Mouse (Mus musculus) brown adipose tissue, adult 24 weeks (tissue): ENCODE data around the gene Cadm1. TPM values are rescaled to one million over a fixed set of nuclear protein-coding genes. Genes with fewer than 3 reads are reported as not detected.

Source experiments
- H3K27ac ChIP-seq: fragments of 200-500 bp; replicated peaks from 2 replicates; pipeline ENCODE4 v1.5.1; 2012; ENCODE audit warnings: low read depth, mild to moderate bottlenecking, low read length
- H3K4me1 ChIP-seq: fragments of 200-500 bp; 2 replicates; pipeline ENCODE4 v1.6.1; 2012; ENCODE audit warnings: low read length, mixed read lengths; ENCODE audit not compliant: control insufficient read depth, insufficient read depth, insufficient read length
- H3K4me3 ChIP-seq: fragments of 200-500 bp; 2 replicates; pipeline ENCODE4 v1.5.1; 2012; ENCODE audit warnings: low read depth, mild to moderate bottlenecking, low read length, moderate library complexity; ENCODE audit not compliant: insufficient read depth
- polyA plus RNA-seq: library from polyadenylated mRNA; stranded (reverse); fragments of >200 nt; gene quantifications from 2 replicates; pipeline ENCODE4 v1.2.4, GENCODE M21; 2012; ENCODE audit not compliant: missing spikeins, insufficient read depth, insufficient read length

Cadm1 gene
- polyA plus RNA-seq, 1 experiment, result 2.1 TPM

DNA sequence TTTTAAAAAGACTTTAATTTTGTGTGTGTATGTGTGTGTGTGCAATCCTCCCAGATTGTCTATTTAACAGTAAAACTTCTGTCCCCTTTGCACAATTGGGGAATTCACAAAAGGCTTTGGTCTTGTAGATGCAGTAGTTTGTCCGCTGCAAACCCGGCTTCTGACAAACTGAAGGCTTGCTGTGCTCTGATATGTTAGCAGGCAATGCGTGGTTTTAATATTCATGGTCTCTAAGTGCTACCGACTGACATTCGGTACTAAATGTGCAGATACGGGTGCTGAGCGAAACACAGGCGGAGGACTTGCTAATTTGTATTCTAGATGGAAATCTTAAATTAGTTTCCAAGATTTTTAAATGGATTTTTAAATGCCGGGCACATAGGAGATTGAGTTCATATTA is 176.4 kb downstream of the Cadm1 start:
- H3K27ac ChIP-seq, result no peak overlapping the region
- H3K4me1 ChIP-seq, result no peaks in the 10 kb centered on the region
- H3K4me3 ChIP-seq, result no peak overlapping the region

DNA sequence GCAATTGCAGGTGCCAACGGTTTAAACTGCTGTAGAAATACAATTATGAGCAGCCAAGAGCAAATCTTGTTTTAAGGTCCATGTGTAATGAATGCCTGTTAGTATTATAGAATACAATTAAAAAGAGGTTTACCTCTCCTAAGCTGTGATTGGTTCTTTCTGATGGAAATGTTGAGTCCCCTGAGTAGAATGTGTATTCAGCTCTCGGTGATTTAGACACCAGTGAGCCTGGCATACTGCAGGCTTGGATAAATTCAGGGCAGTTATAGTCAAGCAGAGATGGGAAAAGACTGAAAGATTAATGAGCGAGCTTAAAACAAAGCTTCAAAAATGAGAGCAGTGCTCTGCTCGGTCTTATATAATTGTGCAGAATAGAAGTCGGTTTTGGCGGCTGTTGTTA is 177.4 kb downstream of the Cadm1 start:
- Histone ChIP-seq H3K4me3 (no peak overlapping the region), H3K4me1 (no peaks in the 10 kb centered on the region), H3K27ac (no peak overlapping the region)

DNA sequence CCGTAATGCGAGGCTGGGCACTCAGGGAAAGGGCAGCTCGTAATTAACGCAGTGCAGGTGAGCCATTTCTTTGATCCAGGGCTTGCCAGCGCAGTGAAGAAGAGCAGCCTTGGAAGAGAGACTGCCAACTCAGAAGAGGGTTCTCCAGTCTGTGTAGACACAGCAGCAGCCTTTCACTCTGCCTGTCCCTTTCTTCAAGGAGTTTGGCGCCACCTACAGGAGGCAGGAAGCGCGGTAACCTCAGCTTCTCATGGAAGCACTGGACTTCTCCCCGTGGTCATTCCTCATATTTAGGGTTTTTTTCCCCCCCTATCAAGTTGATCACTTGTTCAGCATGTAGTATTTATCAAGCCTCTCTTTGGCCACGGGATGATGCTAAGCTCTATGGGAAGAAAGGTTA is 178.3 kb downstream of the Cadm1 start:
- H3K27ac ChIP-seq, result no peak overlapping the region
- no peak overlapping the region for H3K4me3 ChIP-seq
- no peaks in the 10 kb centered on the region for H3K4me1 ChIP-seq

DNA sequence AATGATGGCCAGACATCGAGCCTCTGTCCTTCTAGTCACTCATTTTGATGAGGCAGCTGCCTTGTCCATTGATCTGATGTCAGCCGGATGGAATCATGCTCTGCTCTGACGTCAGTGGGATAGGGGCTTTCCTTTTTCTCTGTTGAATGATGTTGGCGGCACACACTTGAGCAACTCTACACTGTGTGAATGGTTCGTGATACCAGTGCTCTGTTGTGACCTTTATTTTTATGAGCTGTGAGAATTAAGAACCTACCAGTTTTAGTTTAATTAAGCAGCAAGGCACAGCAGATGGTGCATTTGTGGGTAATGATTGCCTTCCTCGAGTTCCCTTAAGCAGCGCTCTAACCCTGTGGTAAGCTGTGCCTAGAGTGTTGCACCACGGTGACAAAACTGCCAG is 181.0 kb downstream of the Cadm1 start:
- H3K4me3 ChIP-seq, result no peak overlapping the region
- no peaks in the 10 kb centered on the region for H3K4me1 ChIP-seq
- no peak overlapping the region for H3K27ac ChIP-seq

DNA sequence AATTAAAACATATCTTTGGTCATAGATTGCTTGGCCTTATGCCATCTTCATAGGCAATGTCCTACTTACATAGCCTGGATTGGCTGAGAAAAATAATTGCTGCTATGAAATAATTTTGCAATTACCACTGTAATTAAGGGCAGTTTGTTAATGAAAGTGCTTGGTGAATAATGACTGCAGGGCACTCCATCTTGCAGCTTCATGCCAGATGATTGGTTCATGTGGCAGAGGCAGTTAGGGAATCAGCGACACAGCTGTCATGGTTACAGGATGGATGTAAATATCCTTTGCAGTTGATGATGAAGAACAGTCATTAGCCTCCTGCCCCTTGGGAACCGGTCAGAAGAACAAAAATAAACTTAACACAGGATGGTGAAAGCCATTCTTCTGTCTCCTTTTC is 184.6 kb downstream of the Cadm1 start:
- Histone ChIP-seq H3K4me1 (no peaks in the 10 kb centered on the region), H3K4me3 (no peak overlapping the region), H3K27ac (no peak overlapping the region)

DNA sequence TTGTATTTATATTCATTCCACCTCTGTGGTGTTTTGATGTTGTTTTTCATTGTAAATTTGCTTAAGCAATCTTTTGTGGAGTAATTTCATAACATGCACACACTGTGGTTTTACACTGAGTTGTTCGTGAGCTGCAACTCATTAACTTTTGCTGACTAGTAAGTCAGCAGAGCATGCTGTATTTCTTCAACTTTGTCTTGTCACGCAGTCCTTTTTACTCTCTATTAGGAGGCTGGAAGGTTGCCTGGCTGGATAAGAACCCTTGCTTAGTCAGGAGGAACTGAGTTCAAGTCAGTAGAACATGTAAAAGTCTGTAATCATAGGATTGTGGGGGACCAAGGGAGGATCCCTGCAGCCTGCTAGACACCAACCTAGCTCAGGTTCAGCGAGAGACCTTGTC is 185.4 kb downstream of the Cadm1 start:
- no peak overlapping the region for H3K4me3 ChIP-seq

DNA sequence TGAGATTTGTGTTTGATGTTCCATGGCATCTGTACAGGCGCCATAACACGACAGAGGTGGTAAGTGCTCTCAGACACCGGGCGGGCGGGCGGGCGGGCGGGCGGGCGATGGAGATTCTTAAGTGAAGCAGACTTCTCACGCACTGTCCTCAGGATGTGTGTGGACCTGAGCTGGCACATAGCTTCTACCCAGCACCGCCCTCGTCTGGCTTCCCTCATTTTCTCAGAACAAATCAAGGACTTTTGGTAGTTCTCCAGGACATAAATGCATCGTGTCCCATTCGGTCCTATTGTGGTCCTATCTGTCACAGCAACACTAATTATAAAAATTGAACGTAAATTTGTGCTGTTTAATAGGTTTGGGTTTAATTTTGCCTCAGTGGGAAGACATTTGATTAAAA is 186.9 kb downstream of the Cadm1 start:
- Histone ChIP-seq H3K4me3 (no peak overlapping the region), H3K4me1 (no peaks in the 10 kb centered on the region), H3K27ac (no peak overlapping the region)

More for the DNA sequence above, 185.4 kb downstream of the Cadm1 start:
- Histone ChIP-seq H3K4me1 (no peaks in the 10 kb centered on the region), H3K27ac (no peak overlapping the region)

DNA sequence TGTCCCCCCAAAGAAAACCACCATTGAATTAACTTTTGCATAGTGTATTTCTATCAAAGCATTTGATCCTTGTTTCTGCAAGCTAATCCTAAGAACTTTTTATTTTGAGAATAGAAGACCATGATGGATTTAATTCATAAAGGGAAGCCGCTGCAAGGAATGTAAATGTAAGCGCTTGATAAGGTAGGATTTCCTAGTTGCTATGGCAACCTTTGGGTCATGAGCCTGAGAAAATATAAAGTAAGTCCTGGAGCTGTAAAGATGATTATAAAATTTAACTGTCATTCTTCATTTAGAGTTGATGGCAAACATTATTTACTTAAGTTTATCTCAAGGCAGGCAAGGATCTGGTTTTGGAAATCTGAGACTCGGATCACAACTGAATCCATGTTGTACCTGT is 197.6 kb downstream of the Cadm1 start:
- no peaks in the 10 kb centered on the region for H3K4me1 ChIP-seq
- H3K27ac ChIP-seq, result no peak overlapping the region

DNA sequence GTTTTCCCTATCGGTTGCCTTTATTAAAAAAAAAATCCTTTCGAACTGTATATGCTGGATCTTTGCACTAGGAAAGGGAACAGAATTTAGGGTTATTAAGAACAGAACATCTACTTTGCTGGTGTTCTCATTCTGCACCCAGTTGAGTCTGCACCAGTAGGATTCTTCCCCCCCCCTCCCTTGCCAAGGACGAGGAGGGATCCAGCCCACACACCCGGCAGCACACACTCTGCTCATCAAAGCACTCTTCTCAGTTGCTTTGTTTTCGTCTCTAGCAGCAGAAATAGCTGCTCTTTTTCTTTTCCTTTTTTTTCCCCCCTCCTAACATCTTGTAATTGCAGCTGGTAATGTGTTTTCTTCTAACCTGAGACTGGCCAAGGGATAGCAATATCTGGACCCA is 198.9 kb downstream of the Cadm1 start:
- Histone ChIP-seq H3K4me1 (no peaks in the 10 kb centered on the region), H3K4me3 (no peak overlapping the region)

More for the DNA sequence above, 197.6 kb downstream of the Cadm1 start:
- no peak overlapping the region for H3K4me3 ChIP-seq

DNA sequence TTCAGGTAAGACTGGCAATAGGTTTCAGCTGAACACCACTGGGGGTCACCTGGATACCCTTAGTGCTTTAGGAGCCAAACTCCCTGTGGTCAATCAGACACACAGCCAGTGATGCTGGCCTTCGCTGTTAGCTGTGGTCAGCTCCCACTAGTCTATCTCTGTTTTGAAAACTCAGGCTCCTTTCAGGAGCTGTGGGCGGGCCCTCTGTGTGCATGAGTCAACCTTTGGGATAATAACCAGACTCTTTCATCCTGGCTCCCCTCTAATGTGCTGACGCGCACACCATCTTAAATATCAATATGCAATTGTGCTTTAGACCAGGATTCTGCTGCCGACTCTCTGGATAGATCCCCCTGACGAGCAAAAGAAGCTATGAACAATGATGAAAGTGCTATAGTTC is 200.3 kb downstream of the Cadm1 start:
- Histone ChIP-seq H3K27ac (no peak overlapping the region), H3K4me3 (no peak overlapping the region), H3K4me1 (no peaks in the 10 kb centered on the region)

More for the DNA sequence above, 198.9 kb downstream of the Cadm1 start:
- no peak overlapping the region for H3K27ac ChIP-seq

DNA sequence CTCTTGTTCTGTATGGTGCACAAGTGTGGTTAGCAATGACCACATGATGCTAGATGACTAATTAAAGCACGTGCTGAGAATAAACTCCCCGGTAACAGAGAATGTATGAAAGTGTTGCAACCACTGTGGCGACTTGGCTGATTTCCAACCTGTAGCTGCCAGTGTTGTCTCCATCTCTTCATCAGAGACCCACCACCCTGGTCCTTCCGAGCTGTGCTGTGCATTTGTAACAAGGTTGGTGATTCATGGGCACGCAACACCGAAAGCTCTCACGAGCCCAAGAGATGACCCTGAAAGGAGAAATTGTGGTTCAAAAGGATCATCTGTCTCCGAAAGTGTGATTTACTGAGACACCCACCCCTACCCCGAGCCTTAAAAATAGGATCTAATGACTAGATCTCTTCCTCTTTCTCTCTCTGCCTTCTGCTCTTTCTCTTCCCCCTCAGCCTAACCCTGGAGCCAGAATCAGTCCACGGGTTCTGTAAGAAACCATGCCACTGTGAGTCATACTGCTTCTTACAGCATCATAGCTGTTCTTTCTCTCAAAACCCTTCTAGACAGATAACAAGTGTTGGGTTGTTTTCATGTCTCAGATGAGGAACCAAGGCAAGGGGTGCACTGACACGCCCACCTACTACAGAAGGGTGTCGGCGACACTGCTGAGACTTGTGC is 203.9 kb downstream of the Cadm1 start:
- Histone ChIP-seq H3K27ac (no peak overlapping the region), H3K4me3 (no peak overlapping the region), H3K4me1 (no peaks in the 10 kb centered on the region)

DNA sequence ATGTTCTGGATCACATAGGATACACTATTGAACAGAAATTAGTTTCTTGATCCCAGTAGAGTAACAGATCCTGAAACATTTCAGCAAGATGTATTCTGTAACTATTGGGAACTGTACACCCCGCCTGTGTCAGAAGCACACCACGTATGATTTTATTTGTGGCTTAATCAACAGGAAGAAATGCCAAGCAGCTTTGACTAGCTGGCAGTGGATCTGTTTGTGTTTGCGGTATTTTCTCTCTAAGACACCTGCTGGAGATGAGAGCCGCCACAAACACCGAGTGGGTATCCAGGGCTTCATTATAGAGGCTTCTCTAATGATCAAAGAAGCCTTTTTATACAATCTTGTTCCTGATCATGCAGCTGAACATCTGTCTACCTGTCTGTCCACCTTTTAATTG is 204.9 kb downstream of the Cadm1 start:
- no peak overlapping the region for H3K4me3 ChIP-seq
- H3K4me1 ChIP-seq, result no peaks in the 10 kb centered on the region
- H3K27ac ChIP-seq, result no peak overlapping the region

DNA sequence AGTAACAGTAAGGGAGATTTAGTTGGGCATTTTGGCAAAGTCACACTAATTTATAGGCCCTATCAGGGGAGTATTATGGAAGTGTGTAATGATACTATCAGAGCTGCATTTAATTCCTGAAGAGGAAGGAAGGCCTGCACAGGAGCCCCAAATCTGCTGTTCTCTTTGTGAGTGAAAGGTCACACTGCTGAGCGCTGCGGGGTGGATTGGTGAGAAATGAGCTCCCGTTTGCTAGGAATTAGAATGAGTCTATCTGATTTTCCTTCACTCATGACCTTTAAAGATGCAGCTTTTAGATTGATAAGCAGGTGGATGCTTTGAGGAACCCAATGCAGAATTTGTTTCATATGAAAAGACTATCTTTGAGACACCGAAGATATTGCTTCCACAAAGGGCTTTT is 208.8 kb downstream of the Cadm1 start:
- no peak overlapping the region for H3K27ac ChIP-seq
- H3K4me3 ChIP-seq, result no peak overlapping the region
- H3K4me1 ChIP-seq, result no peaks in the 10 kb centered on the region

DNA sequence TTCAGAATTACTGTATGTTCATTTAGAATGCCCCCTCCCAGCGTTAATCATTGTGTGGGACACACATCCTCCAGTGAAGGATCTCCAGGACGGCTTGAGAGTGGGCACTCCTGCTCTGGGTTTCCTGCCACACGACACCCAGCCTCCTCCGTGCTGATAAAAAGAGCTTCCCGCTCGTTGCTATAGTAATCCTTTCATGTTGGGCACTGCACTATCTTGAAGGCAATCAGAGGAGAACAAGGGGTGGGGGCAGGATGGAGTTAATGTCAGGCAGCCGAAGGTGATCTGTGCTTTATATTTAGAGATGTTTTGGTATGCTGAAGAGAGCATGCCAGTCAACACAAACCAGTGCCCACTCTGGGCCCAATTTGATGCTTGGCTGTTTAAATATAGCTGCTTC is 209.3 kb downstream of the Cadm1 start:
- no peak overlapping the region for H3K27ac ChIP-seq
- no peak overlapping the region for H3K4me3 ChIP-seq
- H3K4me1 ChIP-seq, result no peaks in the 10 kb centered on the region

DNA sequence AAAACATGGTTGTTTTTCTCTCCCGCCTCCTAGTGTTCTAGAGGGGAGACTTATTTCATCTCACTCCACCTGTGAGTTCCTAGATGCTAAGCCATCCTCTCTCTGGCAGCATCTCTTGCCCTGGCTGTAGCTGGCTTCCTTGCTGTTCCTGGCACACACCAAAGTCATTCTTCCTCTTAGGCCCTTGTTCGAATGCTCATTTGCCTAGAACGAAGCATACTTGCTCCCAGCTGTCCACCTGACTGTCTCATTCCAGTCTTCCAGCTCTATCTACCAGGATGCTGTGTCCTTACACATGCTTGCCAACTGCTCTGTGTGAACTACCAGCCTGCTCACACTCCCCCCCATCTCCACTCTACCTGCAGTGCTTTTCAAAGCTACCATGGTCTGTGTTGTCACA is 211.8 kb downstream of the Cadm1 start:
- Histone ChIP-seq H3K4me1 (no peaks in the 10 kb centered on the region), H3K27ac (no peak overlapping the region), H3K4me3 (no peak overlapping the region)

DNA sequence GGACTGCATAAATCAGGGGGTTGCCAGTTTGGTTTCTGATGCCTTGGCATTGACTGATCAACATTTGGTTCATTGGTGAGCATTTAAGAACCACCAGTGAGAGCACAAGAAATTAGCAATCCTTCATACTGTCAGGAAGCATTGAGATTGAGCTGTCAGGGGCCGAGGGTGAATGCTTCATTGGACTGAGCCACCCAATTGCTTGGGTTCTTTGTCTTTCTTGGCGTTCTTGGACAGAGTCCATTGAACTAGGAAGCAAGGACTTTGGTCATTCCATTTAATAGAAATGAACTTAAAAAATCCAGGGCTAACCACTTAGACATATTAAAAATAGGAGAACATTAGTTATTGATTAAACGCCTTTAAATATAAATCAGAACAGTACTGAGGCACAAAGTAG is 214.9 kb downstream of the Cadm1 start:
- Histone ChIP-seq H3K27ac (no peak overlapping the region), H3K4me1 (no peaks in the 10 kb centered on the region; the same call in 1 of the 2 replicates), H3K4me3 (no peak overlapping the region)
